Mouse (Mus musculus) thymus, adult 2 months (tissue): ENCODE measurements around the gene Cyth1. TPM values are rescaled to one million over a fixed set of nuclear protein-coding genes. Genes with fewer than 3 reads are reported as not detected.

Experiments used
- DNase-seq: peaks from one replicate; pipeline ENCODE4 v3.0.0; 2021
- H3K27ac ChIP-seq: fragments of 200-500 bp; 2 replicates; pipeline ENCODE4 v1.5.1; 2012; ENCODE audit warnings: low read length, control low read depth; ENCODE audit not compliant: control insufficient read depth, insufficient read depth
- H3K27me3 ChIP-seq: fragments of 200-500 bp; 2 replicates; pipeline ENCODE4 v1.6.1; 2012; ENCODE audit warnings: mild to moderate bottlenecking, low read length, moderate library complexity, mixed read lengths; ENCODE audit not compliant: control insufficient read depth, insufficient read depth
- H3K36me3 ChIP-seq: fragments of 200-500 bp; 2 replicates; pipeline ENCODE4 v1.6.1; 2012; ENCODE audit warnings: mild to moderate bottlenecking, low read length, moderate library complexity; ENCODE audit not compliant: control insufficient read depth, insufficient read depth
- H3K4me1 ChIP-seq: fragments of 200-500 bp; replicated peaks from 2 replicates; pipeline ENCODE4 v1.6.1; 2012; ENCODE audit warnings: low read length; ENCODE audit not compliant: control insufficient read depth, insufficient read depth
- H3K4me3 ChIP-seq: fragments of 200-500 bp; 2 replicates; pipeline ENCODE4 v1.5.1; 2012; ENCODE audit warnings: mild to moderate bottlenecking, low read length, control low read depth, moderate library complexity; ENCODE audit not compliant: control insufficient read depth, insufficient read depth
- CTCF ChIP-seq: fragments of 200-500 bp; IDR thresholded peaks from 2 replicates; pipeline ENCODE4 v1.5.1; 2012; ENCODE audit warnings: mild to moderate bottlenecking, control low read depth, low read length, moderate library complexity, borderline replicate concordance; ENCODE audit not compliant: control insufficient read depth, poor library complexity, insufficient read depth; ENCODE audit errors: extremely low read depth
- POLR2A ChIP-seq: fragments of 200-500 bp; IDR thresholded peaks from 2 replicates; pipeline ENCODE4 v1.6.1; 2012; ENCODE audit warnings: mild to moderate bottlenecking, low read length, control low read depth, moderate library complexity; ENCODE audit not compliant: control insufficient read depth, poor library complexity, insufficient read depth; ENCODE audit errors: extremely low read depth
- WGBS: fragments of 180-500 bp; shearing (Covaris S2); methylation state at CpG from one replicate; pipeline ENCODE4 v1.1.7; 2018; 5-methylcytosine and 5-hydroxymethylcytosine counted together
- polyA plus RNA-seq: library from polyadenylated mRNA; depleted of rRNA; stranded (reverse); fragments of >200 nt; gene quantifications from 2 replicates; pipeline ENCODE4 v1.2.3, GENCODE M21; 2012

Cyth1 gene
- polyA plus RNA-seq, 1 experiment, result 66.7 TPM

- no peak for DNase-seq
- WGBS, result 95% methylated on average over 7 of the region's 7 CpGs
- peaks cover 41% of the 10 kb centered on the region for H3K4me1 ChIP-seq
- no peaks in the 10 kb centered on the region for H3K27me3 ChIP-seq
- peaks cover 11% of the 10 kb centered on the region; the same call in 1 of the 2 replicates for H3K36me3 ChIP-seq
- no peak overlapping the region for H3K27ac ChIP-seq
- no peak overlapping the region for H3K4me3 ChIP-seq
- TF ChIP-seq POLR2A (no peak), CTCF (no peak)
Observed at GRCm38 (mm10) chr11:118256371-118256770, 8.0 kb upstream of the Cyth1 start.

DNA sequence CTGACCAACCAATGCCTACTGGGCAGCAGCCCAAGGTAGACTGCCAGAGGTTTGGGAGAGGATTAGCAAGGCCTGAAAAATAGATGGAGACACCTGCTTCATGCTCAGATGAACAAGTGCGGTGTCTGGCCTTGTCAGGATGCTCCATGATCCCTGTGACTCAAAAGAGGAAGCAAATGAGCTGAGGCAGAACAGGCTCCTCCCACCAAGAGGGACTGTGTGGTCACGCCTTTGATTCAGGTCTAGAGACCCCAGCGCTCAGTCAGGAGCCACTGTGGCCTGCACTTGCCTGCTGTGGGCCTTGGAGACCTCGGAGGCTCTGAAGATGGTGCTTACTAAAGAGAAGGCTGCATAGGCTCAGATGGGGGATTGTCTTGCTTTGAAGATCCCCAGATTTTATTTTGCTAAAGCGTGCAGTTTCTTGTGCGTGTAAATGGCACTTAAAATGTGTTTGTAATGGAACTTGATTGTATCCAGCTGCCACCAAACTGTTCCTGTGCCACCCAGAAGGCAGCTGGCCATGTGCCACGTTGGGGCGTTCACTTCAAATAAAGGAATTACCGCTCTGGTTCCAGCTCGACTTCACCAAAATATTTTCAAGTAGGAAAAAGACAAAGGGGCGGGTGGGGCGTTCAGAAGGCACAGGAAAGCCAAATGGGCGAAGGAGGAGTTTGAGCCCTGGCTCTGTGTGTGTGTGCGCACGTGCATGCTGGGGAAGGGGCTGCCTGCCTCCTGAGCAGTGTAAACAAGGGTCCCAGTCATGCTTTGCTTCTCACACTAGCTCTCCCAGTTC is 6.0 kb upstream of the Cyth1 start:
- Histone ChIP-seq H3K27ac (no peak overlapping the region), H3K27me3 (no peaks in the 10 kb centered on the region), H3K4me1 (peaks cover 24% of the 10 kb centered on the region), H3K4me3 (no peak overlapping the region), H3K36me3 (peaks cover 5% of the 10 kb centered on the region; the same call in 1 of the 2 replicates)
- 43% methylated on average over 15 of the region's 15 CpGs for WGBS
- no peak for DNase-seq
- TF ChIP-seq POLR2A (no peak), CTCF (no peak)

DNA sequence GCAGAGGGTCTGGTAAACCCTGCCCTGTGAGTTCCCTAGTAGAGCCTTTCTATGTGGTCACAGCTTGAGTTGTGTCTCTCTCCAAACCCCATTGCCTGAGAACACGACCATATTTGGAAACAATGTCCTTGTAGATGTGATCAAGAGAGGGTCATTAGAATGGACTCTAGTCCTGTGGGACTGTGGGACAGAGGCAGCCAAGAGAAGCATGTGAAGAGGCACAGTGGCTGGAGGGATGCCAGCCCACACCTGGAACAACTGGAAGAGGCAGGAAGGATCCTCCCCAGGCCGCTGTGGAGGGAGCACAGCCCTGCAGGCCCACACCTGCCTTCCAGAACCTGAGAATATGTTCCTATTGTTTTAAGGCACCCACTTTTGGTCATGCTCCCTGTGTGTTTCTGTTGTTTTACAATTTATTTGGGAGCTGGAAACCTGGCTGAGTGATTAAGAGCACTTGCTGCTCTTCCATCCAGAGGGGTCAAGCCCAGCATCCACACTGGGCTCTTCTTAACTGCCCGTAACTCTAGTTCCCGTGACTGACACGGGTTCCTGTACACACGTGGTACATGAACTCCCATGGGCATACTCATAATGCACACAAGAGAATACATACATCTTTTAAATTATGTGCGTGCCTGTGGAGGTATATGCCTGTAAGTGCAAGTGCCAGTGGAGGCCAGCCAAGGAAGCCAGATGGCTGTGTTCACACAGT is 5.2 kb upstream of the Cyth1 start:
- no peak for DNase-seq
- no peak overlapping the region for H3K4me3 ChIP-seq
- TF ChIP-seq POLR2A (no peak), CTCF (no peak)
- 92% methylated on average over 7 of the region's 7 CpGs for WGBS
- H3K27me3 ChIP-seq, result no peaks in the 10 kb centered on the region
- H3K27ac ChIP-seq, result no peak overlapping the region
- no peaks in the 10 kb centered on the region; the same call in 1 of the 2 replicates for H3K36me3 ChIP-seq
- H3K4me1 ChIP-seq, result peaks cover 21% of the 10 kb centered on the region

DNA sequence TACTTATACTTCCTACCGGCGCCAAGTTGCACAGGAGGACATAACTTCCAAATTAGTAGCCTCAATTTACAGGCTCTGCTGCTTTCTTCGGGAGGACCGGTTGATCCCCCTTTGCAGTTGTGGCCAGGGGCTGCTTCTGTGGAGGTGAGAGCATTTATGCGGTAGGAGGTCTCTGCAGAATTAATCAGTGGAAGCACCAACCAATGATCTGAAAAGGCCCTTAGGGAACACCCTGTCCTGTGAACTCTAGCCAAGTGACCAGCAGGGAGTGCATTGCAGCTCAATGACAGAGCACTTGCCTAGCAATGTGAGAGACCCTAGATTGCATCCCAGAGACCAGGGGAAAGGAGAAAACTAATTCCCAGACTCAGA is 606 bp upstream of the Cyth1 start:
- Histone ChIP-seq H3K4me1 (peaks cover 25% of the 10 kb centered on the region), H3K27ac (peak overlapping the region; percentile 17; the same call in 1 of the 2 replicates), H3K27me3 (no peaks in the 10 kb centered on the region), H3K4me3 (peak overlapping the region; percentile 53), H3K36me3 (no peaks in the 10 kb centered on the region)
- TF ChIP-seq CTCF, result no peak
- TF ChIP-seq POLR2A, result no peak
- DNase-seq, result no peak
- 8% methylated on average over 5 of the region's 5 CpGs for WGBS

- TF ChIP-seq CTCF (no peak), POLR2A (no peak; the same call in 1 of the 2 replicates)
- DNase-seq, result peak; percentile 54
- H3K4me3 ChIP-seq, result peak overlapping the region; percentile 82
- H3K4me1 ChIP-seq, result peaks cover 32% of the 10 kb centered on the region
- peak overlapping the region; percentile 85 for H3K27ac ChIP-seq
- no peaks in the 10 kb centered on the region for H3K27me3 ChIP-seq
- H3K36me3 ChIP-seq, result no peaks in the 10 kb centered on the region
- under 1% methylated on average over 43 of the region's 43 CpGs for WGBS
Observed at GRCm38 (mm10) chr11:118247359-118248095, 865 bp downstream of the Cyth1 start.

DNA sequence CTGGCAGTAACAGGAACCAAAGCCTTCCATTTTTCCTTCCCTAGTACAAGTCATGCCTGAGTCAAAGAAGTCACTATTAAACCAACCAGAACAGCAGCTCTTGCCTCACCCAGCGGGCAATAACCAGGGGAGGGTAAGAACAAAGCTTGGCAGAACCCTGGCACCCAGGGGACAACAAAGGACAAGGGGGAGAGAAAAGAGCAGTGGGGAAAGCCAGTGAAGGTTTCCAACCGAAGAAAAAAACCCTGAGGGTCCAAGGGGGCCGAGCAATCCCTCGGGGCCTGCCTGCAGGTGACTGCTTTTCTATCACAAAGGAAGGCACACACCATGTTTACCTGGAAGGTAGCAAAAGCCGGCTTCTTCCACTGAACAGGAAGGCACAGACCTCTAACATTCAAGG is 1.7 kb downstream of the Cyth1 start:
- Histone ChIP-seq H3K27ac (peak overlapping the region; percentile 85), H3K4me1 (peaks cover 39% of the 10 kb centered on the region), H3K27me3 (no peaks in the 10 kb centered on the region), H3K4me3 (peak overlapping the region; percentile 82), H3K36me3 (no peaks in the 10 kb centered on the region)
- no peak for DNase-seq
- TF ChIP-seq CTCF (no peak), POLR2A (no peak)
- WGBS, result 30% methylated on average over 5 of the region's 5 CpGs
